Mouse (Mus musculus): ENCODE measurements at regions not wholly inside any gene's neighbourhood (a gene's known extent, or its start where the extent isn't known, plus 50 kb on each side); places are given as distances from the start of the nearest gene placed in this dataset.

- no peaks in the 10 kb centered on the region for H3K4me1 ChIP-seq (ENCODE audit: control insufficient read depth in 1 of 2, insufficient read depth in 2 of 2, low read length in 2 of 2)
- no peaks in the 10 kb centered on the region for H3K36me3 ChIP-seq (ENCODE audit: control insufficient read depth in 1 of 2, insufficient read depth in 2 of 2, low read length in 2 of 2)
- DNase-seq (ENCODE audit: low read depth, low spot score): no peak
- no peaks in the 10 kb centered on the region for H3K9me3 ChIP-seq (replicated peaks; ENCODE audit: insufficient read depth, low read length)
- TF ChIP-seq MXI1 (IDR thresholded peaks at IDR 0.05; ENCODE audit: low read depth, low read length) (no peak), SMC3 (IDR thresholded peaks at IDR 0.05; ENCODE audit: low read depth, low read length) (0 out of 2 replicates have a peak, but pooled peaks have one; percentile 10)
- H3K9ac ChIP-seq (ENCODE audit: control insufficient read depth, low read depth, low read length, poor library complexity, severe bottlenecking): no peak overlapping the region
- no peak overlapping the region for H3K27ac ChIP-seq (ENCODE audit: control insufficient read depth, low read depth, low read length)
- H3K27me3 ChIP-seq (ENCODE audit: control insufficient read depth in 1 of 2, insufficient read depth in 2 of 2, low read length in 2 of 2): no peaks in the 10 kb centered on the region
- no peak overlapping the region for H3K4me3 ChIP-seq (ENCODE audit: control insufficient read depth in 1 of 2, insufficient read depth in 1 of 2, low read depth in 2 of 2, low read length in 2 of 2)
- H3K79me2 ChIP-seq (ENCODE audit: control insufficient read depth, insufficient read depth, low read length, poor library complexity): no peaks in the 10 kb centered on the region
Measured at GRCm38 (mm10) chr15:25486158-25486557, 72.6 kb upstream of the Basp1 start.

- TF ChIP-seq ETS1 (IDR thresholded peaks at IDR 0.05; ENCODE audit: low read depth, low read length): no peak
- TF ChIP-seq MAZ (IDR thresholded peaks at IDR 0.05; ENCODE audit: low read depth, low read length): no peak
- no peak for TF ChIP-seq CHD1 (IDR thresholded peaks at IDR 0.05; ENCODE audit: low read depth, low read length)
- TF ChIP-seq POLR2AphosphoS5 (IDR thresholded peaks at IDR 0.05; ENCODE audit: borderline replicate concordance, low read depth, low read length): no peak
- TF ChIP-seq GABPA (IDR thresholded peaks at IDR 0.05; ENCODE audit: low read depth, low read length): no peak
- no peak for DNase-seq (ENCODE audit: low read depth, low spot score)
- H3K4me3 ChIP-seq (ENCODE audit: control insufficient read depth in 1 of 2, insufficient read depth in 1 of 2, low read depth in 2 of 2, low read length in 2 of 2): no peak overlapping the region
- H3K27ac ChIP-seq (ENCODE audit: control insufficient read depth, low read depth, low read length): no peak overlapping the region
- no peaks in the 10 kb centered on the region for H3K27me3 ChIP-seq (ENCODE audit: control insufficient read depth in 1 of 2, insufficient read depth in 2 of 2, low read length in 2 of 2)
- H3K4me1 ChIP-seq (ENCODE audit: control insufficient read depth in 1 of 2, insufficient read depth in 2 of 2, low read length in 2 of 2): no peaks in the 10 kb centered on the region
- H3K79me2 ChIP-seq (ENCODE audit: control insufficient read depth, insufficient read depth, low read length, poor library complexity): no peaks in the 10 kb centered on the region
- no peaks in the 10 kb centered on the region for H3K36me3 ChIP-seq (ENCODE audit: control insufficient read depth in 1 of 2, insufficient read depth in 2 of 2, low read length in 2 of 2)
- no peaks in the 10 kb centered on the region for H3K9me3 ChIP-seq (replicated peaks; ENCODE audit: insufficient read depth, low read length)
- no peak overlapping the region for H3K9ac ChIP-seq (ENCODE audit: control insufficient read depth, low read depth, low read length, poor library complexity, severe bottlenecking)
Measured at GRCm38 (mm10) chr15:25489804-25490203, 76.2 kb upstream of the Basp1 start.

GRCm38 (mm10) chr15:25492161-25492746, 78.7 kb upstream of the Basp1 start:
- no peaks in the 10 kb centered on the region for H3K36me3 ChIP-seq (ENCODE audit: control insufficient read depth in 1 of 2, insufficient read depth in 2 of 2, low read length in 2 of 2)
- TF ChIP-seq GABPA (IDR thresholded peaks at IDR 0.05; ENCODE audit: low read depth, low read length) (no peak), MXI1 (IDR thresholded peaks at IDR 0.05; ENCODE audit: low read depth, low read length) (no peak), POLR2AphosphoS2 (IDR thresholded peaks at IDR 0.05; ENCODE audit: low read length) (no peak), MAZ (IDR thresholded peaks at IDR 0.05; ENCODE audit: low read depth, low read length) (no peak), KAT2A (conservative IDR thresholded peaks at IDR 0.05; ENCODE audit: low read depth, low read length) (no peak), SIN3A (IDR thresholded peaks at IDR 0.05; ENCODE audit: low read length) (no peak), CTCF (IDR thresholded peaks at IDR 0.05 in 2 of 3, conservative IDR thresholded peaks at IDR 0.05 in 1 of 3; ENCODE audit: control insufficient read depth in 1 of 3, insufficient read depth in 1 of 3, low read depth in 2 of 3, low read length in 3 of 3, poor library complexity in 1 of 3, severe bottlenecking in 1 of 3) (no peak), POLR2AphosphoS5 (IDR thresholded peaks at IDR 0.05; ENCODE audit: borderline replicate concordance, low read depth, low read length) (no peak), ZMIZ1 (IDR thresholded peaks at IDR 0.05; ENCODE audit: low read depth, low read length) (no peak)
- no peak for DNase-seq (ENCODE audit: low read depth, low spot score)

More at GRCm38 (mm10) chr15:25492161-25492746, 78.7 kb upstream of the Basp1 start:
- Histone ChIP-seq H3K4me1 (ENCODE audit: control insufficient read depth in 1 of 2, insufficient read depth in 2 of 2, low read length in 2 of 2) (no peaks in the 10 kb centered on the region), H3K27ac (ENCODE audit: control insufficient read depth, low read depth, low read length) (no peak overlapping the region), H3K9me3 (replicated peaks; ENCODE audit: insufficient read depth, low read length) (no peaks in the 10 kb centered on the region), H3K4me3 (ENCODE audit: control insufficient read depth in 1 of 2, insufficient read depth in 1 of 2, low read depth in 2 of 2, low read length in 2 of 2) (no peak overlapping the region), H3K27me3 (ENCODE audit: control insufficient read depth in 1 of 2, insufficient read depth in 2 of 2, low read length in 2 of 2) (no peaks in the 10 kb centered on the region), H3K79me2 (ENCODE audit: control insufficient read depth, insufficient read depth, low read length, poor library complexity) (no peaks in the 10 kb centered on the region), H3K9ac (ENCODE audit: control insufficient read depth, low read depth, low read length, poor library complexity, severe bottlenecking) (no peak overlapping the region)
